Mouse (Mus musculus) lung, adult 2 months (tissue): Measurements from ENCODE around the gene Tead1.

Experiments
- CTCF ChIP-seq: fragments of 200-500 bp; IDR thresholded peaks from 2 replicates; pipeline ENCODE4 v1.5.1; 2011; ENCODE audit warnings: mild to moderate bottlenecking, low read length, control low read depth; ENCODE audit not compliant: insufficient read depth
- POLR2A ChIP-seq: fragments of 200-500 bp; IDR thresholded peaks from 2 replicates; pipeline ENCODE4 v1.6.1; 2011; ENCODE audit warnings: low read depth, mild to moderate bottlenecking, control low read depth, low read length, borderline replicate concordance; ENCODE audit errors: extremely low read depth

- TF ChIP-seq CTCF (no peak), POLR2A (no peak)
Measured at GRCm38 (mm10) chr7:112854516-112854915, 175.4 kb downstream of the Tead1 start.
